ENCODE assay signal across 15 mouse cellular contexts in the genomic region with DNA sequence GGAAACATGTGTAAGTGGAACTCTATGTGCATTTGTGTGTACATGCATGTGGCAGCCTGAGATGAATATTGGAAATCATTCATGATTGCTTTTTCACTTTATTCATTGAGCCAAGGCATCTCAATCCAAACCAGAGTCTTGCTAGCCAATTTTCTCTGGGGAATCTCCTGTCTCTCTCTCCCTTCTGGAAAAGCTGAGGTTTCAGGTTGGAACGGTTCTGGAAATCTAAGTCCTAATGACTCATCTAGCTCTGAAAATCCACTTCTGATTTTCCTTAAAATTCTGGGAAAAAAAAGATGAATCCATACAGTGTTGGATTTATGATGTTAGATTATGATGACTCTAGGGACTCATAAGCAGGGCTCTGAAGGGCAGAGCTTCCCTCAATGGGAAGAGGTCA.
"Had no signal": no experiment of that assay in that cellular context is flagged by ENCODE, and none has a peak within 500 bp of the region (broad histone marks: within the 10 kb centered on the region; RNA-seq: fewer than 3 reads in every experiment).

No protein-coding gene starts in this region.

- H3K36me3 ChIP-seq: limb, embryonic 12.5 days; liver, embryonic 13.5 days; lung, embryonic 15.5 days; midbrain, embryonic 12.5 days had no signal

- H3K27ac ChIP-seq: kidney, postnatal 0 days; layer of hippocampus, adult 2 months; limb, embryonic 12.5 days; liver, embryonic 13.5 days; lung, embryonic 15.5 days; macrophage; midbrain, embryonic 12.5 days; neural tube, embryonic 13.5 days had no signal

- DNase-seq: kidney, postnatal 4 days; liver; liver, embryonic 13.5 days; liver, postnatal 0 days; lung, postnatal 14 days; thymus, postnatal 4 days had no signal

- H3K27me3 ChIP-seq: limb, embryonic 12.5 days; liver, embryonic 13.5 days; lung, embryonic 15.5 days; megakaryocyte, embryonic 14.5 days; midbrain, embryonic 12.5 days; neural tube, embryonic 13.5 days had no signal

- H3K9me3 ChIP-seq: limb, embryonic 12.5 days; liver, embryonic 13.5 days; lung, embryonic 15.5 days; megakaryocyte, embryonic 14.5 days; midbrain, embryonic 12.5 days; neural tube, embryonic 13.5 days had no signal

- ATAC-seq: liver, postnatal 0 days; midbrain, embryonic 16.5 days had no signal

- H3K4me2 ChIP-seq: limb, embryonic 12.5 days; liver, embryonic 13.5 days; lung, embryonic 15.5 days; midbrain, embryonic 12.5 days; neural tube, embryonic 13.5 days had no signal

- H3K4me1 ChIP-seq: limb, embryonic 12.5 days; liver, embryonic 13.5 days; lung, embryonic 15.5 days; megakaryocyte, embryonic 14.5 days; midbrain, embryonic 12.5 days; neural tube, embryonic 13.5 days had no signal

- H3K4me3 ChIP-seq: layer of hippocampus, adult 2 months; limb, embryonic 12.5 days; liver, embryonic 13.5 days; lung, embryonic 15.5 days; megakaryocyte, embryonic 14.5 days; midbrain, embryonic 12.5 days; neural tube, embryonic 13.5 days had no signal

- H3K9ac ChIP-seq: limb, embryonic 12.5 days; liver, embryonic 13.5 days; liver, postnatal 0 days; lung, embryonic 15.5 days; midbrain, embryonic 12.5 days; neural tube, embryonic 13.5 days had no signal
